Mouse (Mus musculus): ENCODE results near the gene Depdc5. TPM values are rescaled to one million over a fixed set of nuclear protein-coding genes. Genes with fewer than 3 reads are reported as not detected.
"Not testable (repeated sequence)": the region's sequence is repeated elsewhere in the genome, so short reads cannot be mapped to it uniquely, and the experiment has no call there.

Gene Depdc5
- polyA plus RNA-seq (2014; fragmentation: Nextera tagmentation; extraction: Ambion mirVana), result 26.7 and 29.5 TPM in 2 replicates

DNA sequence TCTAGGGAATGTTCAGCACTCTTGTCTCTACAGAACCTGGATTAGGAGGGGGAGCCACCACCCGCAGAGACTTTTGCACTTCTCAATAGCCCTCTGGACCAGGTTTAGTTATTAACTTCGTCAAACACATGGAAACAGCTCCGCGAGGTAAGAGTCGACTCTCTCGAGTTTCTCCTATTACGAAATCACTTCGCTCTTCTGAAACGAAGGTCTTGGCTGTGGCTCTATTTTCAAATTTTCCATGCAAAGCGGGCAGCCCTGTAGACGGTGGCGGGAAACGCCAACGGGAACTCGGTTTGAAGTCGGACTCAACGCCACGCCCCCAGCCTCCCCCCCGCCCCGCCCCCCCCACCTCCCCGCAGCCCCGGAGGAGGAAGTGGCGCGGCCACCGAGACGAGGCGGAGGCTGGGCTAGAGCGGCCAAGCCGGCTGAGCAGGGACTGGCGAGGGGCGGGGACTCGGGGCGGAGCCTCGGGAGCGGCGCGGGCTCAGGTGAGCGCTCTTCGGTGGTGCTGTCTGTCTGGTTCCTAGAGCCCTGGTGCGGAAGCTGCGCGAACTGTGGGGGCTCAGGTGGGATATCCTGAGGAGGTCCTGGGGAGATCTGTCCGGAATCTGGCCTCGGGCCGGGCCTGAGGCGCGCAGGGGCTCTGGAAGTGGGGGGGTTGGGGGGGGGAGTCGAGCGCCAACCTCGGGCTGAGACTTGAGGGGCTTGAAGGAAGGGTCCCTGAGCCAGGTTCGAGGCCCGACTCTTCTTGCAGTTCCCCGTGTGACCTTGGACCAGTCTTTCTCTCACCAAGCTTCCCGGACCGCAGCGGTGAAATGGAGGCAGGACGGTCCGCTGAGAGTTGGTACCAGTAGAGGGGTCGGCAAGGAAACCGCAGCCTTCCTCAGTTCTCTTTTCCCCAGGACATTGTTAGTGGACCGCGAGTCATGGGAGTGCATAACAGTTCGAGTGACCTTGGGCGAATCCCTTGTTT is at the start of gene Depdc5:
TSS of gene Depdc5 (plus strand) at position 449 of the 976 bp plus-strand sequence.
- Histone ChIP-seq H3K4me1 (ENCODE audit: insufficient read depth) (no peaks in the 10 kb centered on the region), H3K27me3 (ENCODE audit: insufficient read depth, low read length) (no peaks in the 10 kb centered on the region), H3K9me3 (ENCODE audit: low read depth, low read length) (no peaks in the 10 kb centered on the region), H3K27ac (ENCODE audit: low read depth) (peak within 1 kb of the TSS; percentile 89), H3K4me2 (peak within 1 kb of the TSS; percentile 65), H3K36me3 (ENCODE audit: insufficient read depth) (peaks cover 22% of the 10 kb centered on the region), H3K9ac (peak within 1 kb of the TSS; percentile 78), H3K4me3 (ENCODE audit: low read depth, low read length) (peak within 1 kb of the TSS; percentile 80)
- DNase-seq (peak; percentile 95), ATAC-seq (ENCODE audit: insufficient read depth) (peak; percentile 98)
- TF ChIP-seq CTCF (IDR thresholded peaks at IDR 0.05; ENCODE audit: low read depth), result no peak
- WGBS, result under 1% methylated on average over 62 of the region's 64 CpGs

GRCm38 (mm10) chr5:32815396-32815795 is 48.1 kb upstream of the Depdc5 start:
- 95% methylated on average over 4 of the region's 4 CpGs for WGBS

GRCm38 (mm10) chr5:32820471-32820870 is 43.0 kb upstream of the Depdc5 start:
- TF ChIP-seq CTCF (IDR thresholded peaks at IDR 0.05; ENCODE audit: low read depth), result no peak
- WGBS, result 93% methylated on average over 8 of the region's 8 CpGs

More at GRCm38 (mm10) chr5:32815396-32815795, 48.1 kb upstream of the Depdc5 start:
- no peak overlapping the region for H3K4me2 ChIP-seq
- DNase-seq (no peak), ATAC-seq (ENCODE audit: insufficient read depth) (no peak)
- no peak overlapping the region for H3K27ac ChIP-seq (ENCODE audit: low read depth)
- no peak for TF ChIP-seq CTCF (IDR thresholded peaks at IDR 0.05; ENCODE audit: low read depth)
- H3K4me3 ChIP-seq (ENCODE audit: low read depth, low read length), result no peak overlapping the region
- H3K4me1 ChIP-seq (ENCODE audit: insufficient read depth), result no peaks in the 10 kb centered on the region
- H3K9me3 ChIP-seq (ENCODE audit: low read depth, low read length), result no peaks in the 10 kb centered on the region
- no peak overlapping the region for H3K9ac ChIP-seq
- H3K27me3 ChIP-seq (ENCODE audit: insufficient read depth, low read length), result no peaks in the 10 kb centered on the region
- peaks cover 69% of the 10 kb centered on the region for H3K36me3 ChIP-seq (ENCODE audit: insufficient read depth)

GRCm38 (mm10) chr5:32827009-32827408 is 36.5 kb upstream of the Depdc5 start, which contains the start of gene Gm20671:
TSS of gene Gm20671 (minus strand) at chr5:32827109.
- H3K36me3 ChIP-seq (ENCODE audit: insufficient read depth), result peaks cover 71% of the 10 kb centered on the region
- WGBS, result 85% methylated on average over 7 of the region's 7 CpGs
- no peaks in the 10 kb centered on the region for H3K27me3 ChIP-seq (ENCODE audit: insufficient read depth, low read length)
- no peak within 1 kb of the TSS for H3K27ac ChIP-seq (ENCODE audit: low read depth)
- H3K4me3 ChIP-seq (ENCODE audit: low read depth, low read length), result no peak within 1 kb of the TSS
- DNase-seq (no peak), ATAC-seq (ENCODE audit: insufficient read depth) (no peak)
- no peak for TF ChIP-seq CTCF (IDR thresholded peaks at IDR 0.05; ENCODE audit: low read depth)
- no peak within 1 kb of the TSS for H3K4me2 ChIP-seq
- no peaks in the 10 kb centered on the region for H3K9me3 ChIP-seq (ENCODE audit: low read depth, low read length)
- no peaks in the 10 kb centered on the region for H3K4me1 ChIP-seq (ENCODE audit: insufficient read depth)
- H3K9ac ChIP-seq, result no peak within 1 kb of the TSS

More at GRCm38 (mm10) chr5:32820471-32820870, 43.0 kb upstream of the Depdc5 start:
- peaks cover 63% of the 10 kb centered on the region for H3K36me3 ChIP-seq (ENCODE audit: insufficient read depth)
- no peaks in the 10 kb centered on the region for H3K27me3 ChIP-seq (ENCODE audit: insufficient read depth, low read length)
- H3K27ac ChIP-seq (ENCODE audit: low read depth), result no peak overlapping the region
- H3K4me2 ChIP-seq, result no peak overlapping the region
- DNase-seq (no peak), ATAC-seq (ENCODE audit: insufficient read depth) (no peak)
- no peak overlapping the region for H3K4me3 ChIP-seq (ENCODE audit: low read depth, low read length)
- H3K4me1 ChIP-seq (ENCODE audit: insufficient read depth), result no peaks in the 10 kb centered on the region
- H3K9me3 ChIP-seq (ENCODE audit: low read depth, low read length), result no peaks in the 10 kb centered on the region
- no peak overlapping the region for H3K9ac ChIP-seq

DNA sequence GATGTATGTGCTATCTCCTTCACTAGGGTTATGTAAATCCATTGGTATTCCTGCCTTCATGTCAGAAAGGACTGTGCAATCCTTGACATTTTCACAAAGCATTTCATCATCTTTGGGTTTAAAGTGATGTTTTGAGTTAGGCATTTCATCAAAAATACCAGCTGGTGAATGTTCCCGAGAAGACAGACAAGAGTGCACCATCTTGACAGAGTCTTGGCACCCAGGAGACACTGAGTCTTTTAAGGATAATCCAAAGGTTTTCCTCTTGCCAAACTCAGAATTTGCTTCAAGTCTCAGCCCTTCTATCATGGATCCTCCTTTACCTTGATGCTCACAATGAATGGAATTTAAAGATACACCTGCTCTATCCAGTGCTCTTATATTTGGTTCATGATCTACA is 34.7 kb upstream of the Depdc5 start:
- H3K4me2 ChIP-seq; H3K9ac ChIP-seq; ATAC-seq (ENCODE audit: insufficient read depth); H3K27me3 ChIP-seq (ENCODE audit: insufficient read depth, low read length); DNase-seq; H3K4me3 ChIP-seq (ENCODE audit: low read depth, low read length); H3K9me3 ChIP-seq (ENCODE audit: low read depth, low read length); H3K4me1 ChIP-seq (ENCODE audit: insufficient read depth); H3K27ac ChIP-seq (ENCODE audit: low read depth): not testable (repeated sequence)
- whole genome bisulfite sequencing, result 84% methylated on average over 1 of the region's 1 CpGs
- peaks cover 83% of the 10 kb centered on the region for H3K36me3 ChIP-seq (ENCODE audit: insufficient read depth)

GRCm38 (mm10) chr5:32830054-32830453 is 33.4 kb upstream of the Depdc5 start:
- Histone ChIP-seq H3K9ac (no peak overlapping the region), H3K27me3 (ENCODE audit: insufficient read depth, low read length) (no peaks in the 10 kb centered on the region), H3K4me2 (no peak overlapping the region), H3K9me3 (ENCODE audit: low read depth, low read length) (no peaks in the 10 kb centered on the region), H3K4me3 (ENCODE audit: low read depth, low read length) (no peak overlapping the region), H3K4me1 (ENCODE audit: insufficient read depth) (no peaks in the 10 kb centered on the region), H3K36me3 (ENCODE audit: insufficient read depth) (peaks cover 96% of the 10 kb centered on the region), H3K27ac (ENCODE audit: low read depth) (no peak overlapping the region)
- WGBS, result 83% methylated on average over 2 of the region's 2 CpGs
- TF ChIP-seq CTCF (IDR thresholded peaks at IDR 0.05; ENCODE audit: low read depth), result no peak
- ATAC-seq (ENCODE audit: insufficient read depth) (no peak), DNase-seq (no peak)

GRCm38 (mm10) chr5:32834497-32834896 is 29.0 kb upstream of the Depdc5 start:
- Histone ChIP-seq H3K9me3 (ENCODE audit: low read depth, low read length) (no peaks in the 10 kb centered on the region), H3K27me3 (ENCODE audit: insufficient read depth, low read length) (no peaks in the 10 kb centered on the region), H3K27ac (ENCODE audit: low read depth) (no peak overlapping the region), H3K4me3 (ENCODE audit: low read depth, low read length) (no peak overlapping the region), H3K36me3 (ENCODE audit: insufficient read depth) (peaks cover 92% of the 10 kb centered on the region), H3K9ac (no peak overlapping the region), H3K4me2 (no peak overlapping the region), H3K4me1 (ENCODE audit: insufficient read depth) (no peaks in the 10 kb centered on the region)
- 81% methylated on average over 1 of the region's 1 CpGs for WGBS
- ATAC-seq (ENCODE audit: insufficient read depth) (no peak), DNase-seq (no peak)
- TF ChIP-seq CTCF (IDR thresholded peaks at IDR 0.05; ENCODE audit: low read depth), result no peak

Measured in lung, embryonic 14.5 days (tissue).